Mouse (Mus musculus): ENCODE measurements at regions not wholly inside any gene's neighbourhood (a gene's known extent, or its start where the extent isn't known, plus 50 kb on each side); places are given as distances from the start of the nearest gene placed in this dataset.
"Not testable (repeated sequence)": the region's sequence is repeated elsewhere in the genome, so short reads cannot be mapped to it uniquely, and the experiment has no call there.

DNA sequence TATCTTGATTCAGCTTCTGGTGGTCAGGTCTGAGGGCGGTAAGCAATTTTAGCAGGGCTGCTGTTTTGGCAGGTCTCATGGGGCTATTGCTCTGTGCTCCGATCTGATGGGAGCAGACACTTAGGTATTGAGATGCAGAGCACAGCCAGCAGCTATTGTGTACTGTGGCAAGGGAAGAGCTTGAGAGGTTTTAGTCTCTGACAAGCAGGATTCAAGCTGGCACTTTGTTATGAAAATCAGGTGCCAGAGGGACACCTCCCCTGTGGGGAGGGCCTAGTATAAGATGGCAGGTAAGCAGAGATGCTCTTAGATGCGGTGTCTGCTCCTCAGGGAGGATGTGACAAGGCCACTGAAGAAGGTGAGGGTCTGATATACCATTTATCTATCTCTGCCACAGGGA is 343.3 kb downstream of the Samd5 start:
- WGBS, result 79% methylated on average over 3 of the region's 3 CpGs
- H3K9ac ChIP-seq (ENCODE audit: low read depth, low read length), result no peak overlapping the region
- TF ChIP-seq CTCF (IDR thresholded peaks at IDR 0.05; ENCODE audit: low read depth), result no peak
- ATAC-seq, result no peak
- H3K27ac ChIP-seq (ENCODE audit: low read depth, low read length), result no peak overlapping the region
- H3K36me3 ChIP-seq (ENCODE audit: control insufficient read depth, insufficient read depth), result no peaks in the 10 kb centered on the region
- H3K4me2 ChIP-seq (replicated peaks; ENCODE audit: low read depth), result no peak overlapping the region
- H3K4me3 ChIP-seq (ENCODE audit: low read depth, low read length), result no peak overlapping the region
- H3K9me3 ChIP-seq (ENCODE audit: control insufficient read depth), result no peaks in the 10 kb centered on the region
- H3K27me3 ChIP-seq (replicated peaks; ENCODE audit: control insufficient read depth, insufficient read depth, low read length), result no peaks in the 10 kb centered on the region
- no peaks in the 10 kb centered on the region for H3K4me1 ChIP-seq (replicated peaks; ENCODE audit: control insufficient read depth, insufficient read depth, low read length)

DNA sequence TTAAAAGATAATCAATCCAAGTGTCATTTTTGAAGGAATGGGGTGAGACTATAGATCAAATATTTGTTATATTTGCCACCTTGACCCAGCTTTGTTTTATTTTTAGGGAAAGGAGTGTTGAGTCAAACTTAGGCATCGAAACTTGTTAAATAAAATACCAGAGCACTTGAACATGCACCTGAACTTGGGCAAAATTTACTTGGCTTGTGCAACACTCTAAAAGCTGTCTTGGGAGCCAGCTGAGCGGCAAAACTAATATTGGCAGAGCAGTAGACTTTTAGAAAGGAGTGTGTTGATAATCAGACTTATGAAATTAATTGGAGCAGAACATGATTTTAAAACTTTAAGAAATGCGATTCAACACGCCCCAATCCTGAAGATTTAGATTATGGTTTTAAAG is 346.7 kb downstream of the Samd5 start:
- no peaks in the 10 kb centered on the region for H3K27me3 ChIP-seq (replicated peaks; ENCODE audit: control insufficient read depth, insufficient read depth, low read length)
- H3K27ac ChIP-seq (ENCODE audit: low read depth, low read length), result no peak overlapping the region
- H3K4me2 ChIP-seq (replicated peaks; ENCODE audit: low read depth), result no peak overlapping the region
- H3K9me3 ChIP-seq (ENCODE audit: control insufficient read depth), result no peaks in the 10 kb centered on the region
- 83% methylated on average over 4 of the region's 4 CpGs for WGBS
- H3K9ac ChIP-seq (ENCODE audit: low read depth, low read length), result no peak overlapping the region
- ATAC-seq, result no peak
- H3K36me3 ChIP-seq (ENCODE audit: control insufficient read depth, insufficient read depth), result no peaks in the 10 kb centered on the region
- no peaks in the 10 kb centered on the region for H3K4me1 ChIP-seq (replicated peaks; ENCODE audit: control insufficient read depth, insufficient read depth, low read length)
- no peak overlapping the region for H3K4me3 ChIP-seq (ENCODE audit: low read depth, low read length)
- no peak for TF ChIP-seq CTCF (IDR thresholded peaks at IDR 0.05; ENCODE audit: low read depth)

DNA sequence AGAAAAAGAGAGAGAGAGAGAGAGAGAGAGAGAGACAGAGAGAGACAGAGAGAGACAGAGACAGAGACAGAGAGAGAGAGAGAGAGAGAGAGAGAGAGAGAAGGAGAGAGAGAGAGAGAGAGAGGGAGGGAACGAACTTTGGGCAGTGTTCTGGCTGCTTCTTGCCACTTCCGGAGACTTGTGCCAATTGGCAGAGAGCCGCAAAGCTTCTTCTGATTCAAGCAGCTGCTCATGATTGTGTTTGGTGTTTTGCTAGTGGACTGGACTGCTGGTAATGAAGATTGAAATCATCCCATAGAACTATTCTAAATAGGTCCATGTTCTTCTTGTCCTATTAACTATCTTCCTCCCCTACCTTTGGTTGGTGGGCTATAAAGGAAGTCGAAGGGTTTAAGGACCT is 347.1 kb downstream of the Samd5 start:
- not testable (repeated sequence) for H3K9ac ChIP-seq (ENCODE audit: low read depth, low read length); H3K4me3 ChIP-seq (ENCODE audit: low read depth, low read length); H3K4me1 ChIP-seq (replicated peaks; ENCODE audit: control insufficient read depth, insufficient read depth, low read length); H3K36me3 ChIP-seq (ENCODE audit: control insufficient read depth, insufficient read depth); H3K27ac ChIP-seq (ENCODE audit: low read depth, low read length); ATAC-seq; H3K9me3 ChIP-seq (ENCODE audit: control insufficient read depth); H3K27me3 ChIP-seq (replicated peaks; ENCODE audit: control insufficient read depth, insufficient read depth, low read length); H3K4me2 ChIP-seq (replicated peaks; ENCODE audit: low read depth)
- whole genome bisulfite sequencing, result 76% methylated on average over 4 of the region's 4 CpGs

DNA sequence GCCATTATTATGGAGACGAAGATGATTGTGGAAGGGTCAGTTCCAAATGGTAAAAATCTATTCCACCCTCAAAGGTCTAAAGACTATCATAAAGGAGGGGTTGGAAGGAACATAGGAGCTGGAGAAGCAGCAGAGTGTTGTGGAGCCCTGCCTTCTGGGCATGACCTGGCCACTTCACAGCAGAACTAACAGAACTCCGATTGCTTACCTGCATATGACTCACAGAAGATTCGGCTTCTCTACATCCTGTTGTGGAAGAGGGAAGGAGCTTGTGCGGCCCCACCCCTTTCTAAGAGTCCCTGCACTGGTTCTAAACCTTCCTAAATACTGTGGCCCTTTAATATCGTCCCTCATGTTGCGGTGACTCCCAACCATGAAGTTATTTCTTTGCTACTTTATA is 362.7 kb downstream of the Samd5 start:
- no peaks in the 10 kb centered on the region for H3K9me3 ChIP-seq (ENCODE audit: control insufficient read depth)

DNA sequence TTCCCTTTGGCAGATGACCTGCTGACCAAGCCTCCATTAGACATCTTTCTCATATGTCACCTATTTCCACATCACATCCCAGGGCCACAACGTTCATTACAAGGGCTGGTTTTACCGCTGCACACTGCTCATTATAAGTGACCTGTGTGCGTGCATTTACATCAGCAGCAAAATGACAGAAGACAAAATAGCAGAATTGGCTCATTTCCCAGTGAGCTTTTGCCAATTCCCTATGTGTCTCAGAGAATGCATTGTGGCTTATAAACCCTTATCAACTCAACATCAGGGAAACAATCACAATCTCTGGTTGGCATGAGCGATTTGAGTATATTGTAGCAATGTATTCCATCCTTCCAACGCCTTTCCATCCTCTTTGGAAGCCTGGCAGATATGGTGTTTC is 364.7 kb downstream of the Samd5 start:
- H3K9me3 ChIP-seq (ENCODE audit: control insufficient read depth), result no peaks in the 10 kb centered on the region
- no peak overlapping the region for H3K27ac ChIP-seq (ENCODE audit: low read depth, low read length)
- H3K27me3 ChIP-seq (replicated peaks; ENCODE audit: control insufficient read depth, insufficient read depth, low read length), result no peaks in the 10 kb centered on the region
- no peak overlapping the region for H3K4me2 ChIP-seq (replicated peaks; ENCODE audit: low read depth)
- H3K36me3 ChIP-seq (ENCODE audit: control insufficient read depth, insufficient read depth), result no peaks in the 10 kb centered on the region
- H3K4me3 ChIP-seq (ENCODE audit: low read depth, low read length), result no peak overlapping the region
- no peak overlapping the region for H3K9ac ChIP-seq (ENCODE audit: low read depth, low read length)
- no peak for ATAC-seq
- no peak for TF ChIP-seq CTCF (IDR thresholded peaks at IDR 0.05; ENCODE audit: low read depth)
- H3K4me1 ChIP-seq (replicated peaks; ENCODE audit: control insufficient read depth, insufficient read depth, low read length), result no peaks in the 10 kb centered on the region
- WGBS, result 76% methylated on average over 5 of the region's 5 CpGs

More for the DNA sequence above, 362.7 kb downstream of the Samd5 start:
- H3K36me3 ChIP-seq (ENCODE audit: control insufficient read depth, insufficient read depth), result no peaks in the 10 kb centered on the region
- no peak for ATAC-seq
- H3K4me2 ChIP-seq (replicated peaks; ENCODE audit: low read depth), result no peak overlapping the region
- 93% methylated on average over 6 of the region's 6 CpGs for WGBS
- H3K4me1 ChIP-seq (replicated peaks; ENCODE audit: control insufficient read depth, insufficient read depth, low read length), result no peaks in the 10 kb centered on the region
- H3K4me3 ChIP-seq (ENCODE audit: low read depth, low read length), result no peak overlapping the region
- H3K9ac ChIP-seq (ENCODE audit: low read depth, low read length), result no peak overlapping the region
- no peak overlapping the region for H3K27ac ChIP-seq (ENCODE audit: low read depth, low read length)
- no peaks in the 10 kb centered on the region for H3K27me3 ChIP-seq (replicated peaks; ENCODE audit: control insufficient read depth, insufficient read depth, low read length)
- no peak for TF ChIP-seq CTCF (IDR thresholded peaks at IDR 0.05; ENCODE audit: low read depth)

DNA sequence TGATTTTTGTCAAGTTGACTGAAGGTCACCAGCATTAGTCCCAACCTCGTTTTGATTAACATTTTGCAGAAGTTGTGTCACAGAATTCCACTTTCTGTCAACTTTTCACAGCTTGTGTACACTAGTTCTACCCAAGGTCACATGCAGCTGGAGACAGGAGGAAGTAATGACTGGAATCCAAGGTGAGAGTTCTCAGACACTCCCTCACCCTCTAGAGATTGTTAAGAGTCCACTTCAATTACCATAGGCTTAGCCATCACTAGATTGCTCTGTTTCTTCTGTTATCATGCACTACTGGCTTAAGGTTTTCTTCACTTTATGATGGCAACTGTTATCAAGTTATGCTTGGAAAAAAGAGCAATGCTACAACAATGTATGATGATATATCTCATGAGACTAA is 379.0 kb downstream of the Samd5 start:
- Histone ChIP-seq H3K9me3 (ENCODE audit: control insufficient read depth) (no peaks in the 10 kb centered on the region), H3K27me3 (replicated peaks; ENCODE audit: control insufficient read depth, insufficient read depth, low read length) (no peaks in the 10 kb centered on the region), H3K4me3 (ENCODE audit: low read depth, low read length) (no peak overlapping the region), H3K4me1 (replicated peaks; ENCODE audit: control insufficient read depth, insufficient read depth, low read length) (no peaks in the 10 kb centered on the region), H3K4me2 (replicated peaks; ENCODE audit: low read depth) (no peak overlapping the region), H3K36me3 (ENCODE audit: control insufficient read depth, insufficient read depth) (no peaks in the 10 kb centered on the region), H3K9ac (ENCODE audit: low read depth, low read length) (no peak overlapping the region), H3K27ac (ENCODE audit: low read depth, low read length) (no peak overlapping the region)
- ATAC-seq, result peak; percentile 54
- WGBS, result 28% methylated on average over 1 of the region's 1 CpGs
- TF ChIP-seq CTCF (IDR thresholded peaks at IDR 0.05; ENCODE audit: low read depth), result no peak

DNA sequence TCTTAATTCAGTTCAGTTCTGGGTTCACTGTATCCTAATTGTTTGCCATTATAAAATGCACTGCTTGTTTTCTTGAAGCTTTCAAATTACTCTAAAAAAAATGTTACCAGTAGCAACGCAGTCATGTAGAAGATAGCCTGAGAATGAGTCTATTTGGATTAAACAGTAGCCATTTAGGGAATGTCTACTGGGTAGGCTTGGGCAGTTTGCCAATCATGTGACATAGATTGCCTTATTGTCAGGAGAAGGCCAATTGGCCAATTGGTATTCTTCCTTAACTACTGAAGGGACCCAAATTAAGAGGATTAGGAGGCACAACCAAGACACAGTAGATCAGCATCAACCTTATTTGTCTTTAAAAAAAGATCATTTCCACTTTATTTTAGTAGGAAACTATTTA is 379.7 kb downstream of the Samd5 start:
- H3K36me3 ChIP-seq (ENCODE audit: control insufficient read depth, insufficient read depth), result no peaks in the 10 kb centered on the region
- TF ChIP-seq CTCF (IDR thresholded peaks at IDR 0.05; ENCODE audit: low read depth), result no peak
- no peak overlapping the region for H3K9ac ChIP-seq (ENCODE audit: low read depth, low read length)
- no peak overlapping the region for H3K27ac ChIP-seq (ENCODE audit: low read depth, low read length)
- no peak overlapping the region for H3K4me2 ChIP-seq (replicated peaks; ENCODE audit: low read depth)
- H3K27me3 ChIP-seq (replicated peaks; ENCODE audit: control insufficient read depth, insufficient read depth, low read length), result no peaks in the 10 kb centered on the region
- no peak for ATAC-seq
- 18% methylated on average over 1 of the region's 1 CpGs for WGBS
- no peaks in the 10 kb centered on the region for H3K9me3 ChIP-seq (ENCODE audit: control insufficient read depth)
- H3K4me3 ChIP-seq (ENCODE audit: low read depth, low read length), result no peak overlapping the region
- H3K4me1 ChIP-seq (replicated peaks; ENCODE audit: control insufficient read depth, insufficient read depth, low read length), result no peaks in the 10 kb centered on the region
